Mouse (Mus musculus): ENCODE results near the gene Flt1. TPM values are rescaled to one million over a fixed set of nuclear protein-coding genes. Genes with fewer than 3 reads are reported as not detected.

Flt1 gene
- polyA plus RNA-seq, 1 experiment from 2014 or later = 11.4 TPM

GRCm38 (mm10) chr5:147716697-147717217, 9.1 kb downstream of the Flt1 start:
- Histone ChIP-seq H3K27ac (replicated peaks; ENCODE audit: low read depth, low read length) (no peak overlapping the region), H3K4me2 (ENCODE audit: low read depth, severe bottlenecking) (no peak overlapping the region), H3K27me3 (ENCODE audit: control insufficient read depth, insufficient read depth, low read length) (peaks cover 18% of the 10 kb centered on the region), H3K4me1 (ENCODE audit: control insufficient read depth, insufficient read depth, low read length) (no peaks in the 10 kb centered on the region), H3K9ac (ENCODE audit: low read length) (no peak overlapping the region), H3K9me3 (ENCODE audit: control insufficient read depth, low read length) (no peaks in the 10 kb centered on the region), H3K36me3 (ENCODE audit: control insufficient read depth, insufficient read depth, low read length) (no peaks in the 10 kb centered on the region), H3K4me3 (ENCODE audit: low read depth, low read length) (no peak overlapping the region)
- ATAC-seq (ENCODE audit: insufficient number of reproducible peaks, low FRiP score, low TSS enrichment, low read depth) = no peak
- WGBS = 72% methylated on average over 15 of the region's 15 CpGs
- no peak for DNase-seq (ENCODE audit: low spot score)

GRCm38 (mm10) chr5:147716276-147716675, 9.5 kb downstream of the Flt1 start:
- no peaks in the 10 kb centered on the region for H3K9me3 ChIP-seq (ENCODE audit: control insufficient read depth, low read length)
- no peaks in the 10 kb centered on the region for H3K36me3 ChIP-seq (ENCODE audit: control insufficient read depth, insufficient read depth, low read length)
- no peak overlapping the region for H3K9ac ChIP-seq (ENCODE audit: low read length)
- no peak overlapping the region for H3K4me2 ChIP-seq (ENCODE audit: low read depth, severe bottlenecking)
- no peak for DNase-seq (ENCODE audit: low spot score)
- 75% methylated on average over 9 of the region's 9 CpGs for WGBS
- ATAC-seq (ENCODE audit: insufficient number of reproducible peaks, low FRiP score, low TSS enrichment, low read depth) = no peak
- no peaks in the 10 kb centered on the region for H3K4me1 ChIP-seq (ENCODE audit: control insufficient read depth, insufficient read depth, low read length)
- no peak overlapping the region for H3K4me3 ChIP-seq (ENCODE audit: low read depth, low read length)
- H3K27ac ChIP-seq (replicated peaks; ENCODE audit: low read depth, low read length) = no peak overlapping the region
- H3K27me3 ChIP-seq (ENCODE audit: control insufficient read depth, insufficient read depth, low read length) = peaks cover 14% of the 10 kb centered on the region

- Histone ChIP-seq H3K27me3 (ENCODE audit: control insufficient read depth, insufficient read depth, low read length) (peaks cover 6% of the 10 kb centered on the region; the same call in 1 of the 2 replicates), H3K9ac (ENCODE audit: low read length) (no peak overlapping the region), H3K4me1 (ENCODE audit: control insufficient read depth, insufficient read depth, low read length) (no peaks in the 10 kb centered on the region), H3K4me2 (ENCODE audit: low read depth, severe bottlenecking) (no peak overlapping the region), H3K9me3 (ENCODE audit: control insufficient read depth, low read length) (no peaks in the 10 kb centered on the region), H3K36me3 (ENCODE audit: control insufficient read depth, insufficient read depth, low read length) (no peaks in the 10 kb centered on the region), H3K27ac (replicated peaks; ENCODE audit: low read depth, low read length) (no peak overlapping the region), H3K4me3 (ENCODE audit: low read depth, low read length) (no peak overlapping the region)
- ATAC-seq (ENCODE audit: insufficient number of reproducible peaks, low FRiP score, low TSS enrichment, low read depth) (no peak), DNase-seq (ENCODE audit: low spot score) (no peak)
- 90% methylated on average over 13 of the region's 13 CpGs for WGBS
Measured at GRCm38 (mm10) chr5:147715391-147715790, 10.4 kb downstream of the Flt1 start.

- H3K4me3 ChIP-seq (ENCODE audit: low read depth, low read length) = no peak overlapping the region
- 36% methylated on average over 4 of the region's 4 CpGs for WGBS
- DNase-seq (ENCODE audit: low spot score) (no peak), ATAC-seq (ENCODE audit: insufficient number of reproducible peaks, low FRiP score, low TSS enrichment, low read depth) (no peak)
- H3K27me3 ChIP-seq (ENCODE audit: control insufficient read depth, insufficient read depth, low read length) = no peaks in the 10 kb centered on the region
- no peaks in the 10 kb centered on the region for H3K4me1 ChIP-seq (ENCODE audit: control insufficient read depth, insufficient read depth, low read length)
- no peak overlapping the region for H3K4me2 ChIP-seq (ENCODE audit: low read depth, severe bottlenecking)
- no peaks in the 10 kb centered on the region for H3K36me3 ChIP-seq (ENCODE audit: control insufficient read depth, insufficient read depth, low read length)
- no peak overlapping the region for H3K9ac ChIP-seq (ENCODE audit: low read length)
- H3K27ac ChIP-seq (replicated peaks; ENCODE audit: low read depth, low read length) = no peak overlapping the region
- H3K9me3 ChIP-seq (ENCODE audit: control insufficient read depth, low read length) = no peaks in the 10 kb centered on the region
Measured at GRCm38 (mm10) chr5:147708500-147708899, 17.3 kb downstream of the Flt1 start.

GRCm38 (mm10) chr5:147707479-147707878, 18.3 kb downstream of the Flt1 start:
- ATAC-seq (ENCODE audit: insufficient number of reproducible peaks, low FRiP score, low TSS enrichment, low read depth) (no peak), DNase-seq (ENCODE audit: low spot score) (no peak)
- Histone ChIP-seq H3K36me3 (ENCODE audit: control insufficient read depth, insufficient read depth, low read length) (no peaks in the 10 kb centered on the region), H3K4me1 (ENCODE audit: control insufficient read depth, insufficient read depth, low read length) (no peaks in the 10 kb centered on the region), H3K27ac (replicated peaks; ENCODE audit: low read depth, low read length) (no peak overlapping the region), H3K27me3 (ENCODE audit: control insufficient read depth, insufficient read depth, low read length) (no peaks in the 10 kb centered on the region), H3K4me2 (ENCODE audit: low read depth, severe bottlenecking) (no peak overlapping the region), H3K9me3 (ENCODE audit: control insufficient read depth, low read length) (no peaks in the 10 kb centered on the region), H3K9ac (ENCODE audit: low read length) (no peak overlapping the region), H3K4me3 (ENCODE audit: low read depth, low read length) (no peak overlapping the region)
- WGBS = 39% methylated on average over 4 of the region's 4 CpGs

GRCm38 (mm10) chr5:147704890-147705289, 20.9 kb downstream of the Flt1 start:
- Histone ChIP-seq H3K9me3 (ENCODE audit: control insufficient read depth, low read length) (no peaks in the 10 kb centered on the region), H3K9ac (ENCODE audit: low read length) (no peak overlapping the region), H3K4me3 (ENCODE audit: low read depth, low read length) (no peak overlapping the region), H3K36me3 (ENCODE audit: control insufficient read depth, insufficient read depth, low read length) (no peaks in the 10 kb centered on the region), H3K27ac (replicated peaks; ENCODE audit: low read depth, low read length) (no peak overlapping the region), H3K27me3 (ENCODE audit: control insufficient read depth, insufficient read depth, low read length) (no peaks in the 10 kb centered on the region), H3K4me1 (ENCODE audit: control insufficient read depth, insufficient read depth, low read length) (no peaks in the 10 kb centered on the region), H3K4me2 (ENCODE audit: low read depth, severe bottlenecking) (no peak overlapping the region)
- 39% methylated on average over 4 of the region's 4 CpGs for WGBS
- DNase-seq (ENCODE audit: low spot score) (no peak), ATAC-seq (ENCODE audit: insufficient number of reproducible peaks, low FRiP score, low TSS enrichment, low read depth) (no peak)

GRCm38 (mm10) chr5:147702423-147702822, 23.4 kb downstream of the Flt1 start:
- H3K27me3 ChIP-seq (ENCODE audit: control insufficient read depth, insufficient read depth, low read length) = no peaks in the 10 kb centered on the region; the same call in 1 of the 2 replicates
- DNase-seq (ENCODE audit: low spot score) = no peak
- H3K9ac ChIP-seq (ENCODE audit: low read length) = no peak overlapping the region
- ATAC-seq (ENCODE audit: insufficient number of reproducible peaks, low FRiP score, low TSS enrichment, low read depth) = no peak
- no peak overlapping the region for H3K4me2 ChIP-seq (ENCODE audit: low read depth, severe bottlenecking)
- H3K4me1 ChIP-seq (ENCODE audit: control insufficient read depth, insufficient read depth, low read length) = no peaks in the 10 kb centered on the region
- no peaks in the 10 kb centered on the region for H3K9me3 ChIP-seq (ENCODE audit: control insufficient read depth, low read length)
- 83% methylated on average over 5 of the region's 5 CpGs for WGBS
- H3K36me3 ChIP-seq (ENCODE audit: control insufficient read depth, insufficient read depth, low read length) = no peaks in the 10 kb centered on the region
- H3K4me3 ChIP-seq (ENCODE audit: low read depth, low read length) = no peak overlapping the region
- no peak overlapping the region for H3K27ac ChIP-seq (replicated peaks; ENCODE audit: low read depth, low read length)

- no peak overlapping the region for H3K4me2 ChIP-seq (ENCODE audit: low read depth, severe bottlenecking)
- no peaks in the 10 kb centered on the region for H3K36me3 ChIP-seq (ENCODE audit: control insufficient read depth, insufficient read depth, low read length)
- no peaks in the 10 kb centered on the region for H3K4me1 ChIP-seq (ENCODE audit: control insufficient read depth, insufficient read depth, low read length)
- H3K4me3 ChIP-seq (ENCODE audit: low read depth, low read length) = no peak overlapping the region
- no peaks in the 10 kb centered on the region for H3K9me3 ChIP-seq (ENCODE audit: control insufficient read depth, low read length)
- H3K9ac ChIP-seq (ENCODE audit: low read length) = no peak overlapping the region
- DNase-seq (ENCODE audit: low spot score) (no peak), ATAC-seq (ENCODE audit: insufficient number of reproducible peaks, low FRiP score, low TSS enrichment, low read depth) (no peak)
- no peaks in the 10 kb centered on the region; the same call in 1 of the 2 replicates for H3K27me3 ChIP-seq (ENCODE audit: control insufficient read depth, insufficient read depth, low read length)
- WGBS = 96% methylated on average over 3 of the region's 3 CpGs
- no peak overlapping the region for H3K27ac ChIP-seq (replicated peaks; ENCODE audit: low read depth, low read length)
Measured at GRCm38 (mm10) chr5:147701024-147701423, 24.8 kb downstream of the Flt1 start.

- Histone ChIP-seq H3K27ac (replicated peaks; ENCODE audit: low read depth, low read length) (no peak overlapping the region), H3K9ac (ENCODE audit: low read length) (no peak overlapping the region), H3K4me3 (ENCODE audit: low read depth, low read length) (no peak overlapping the region), H3K4me2 (ENCODE audit: low read depth, severe bottlenecking) (no peak overlapping the region), H3K4me1 (ENCODE audit: control insufficient read depth, insufficient read depth, low read length) (no peaks in the 10 kb centered on the region), H3K27me3 (ENCODE audit: control insufficient read depth, insufficient read depth, low read length) (no peaks in the 10 kb centered on the region; the same call in 1 of the 2 replicates), H3K9me3 (ENCODE audit: control insufficient read depth, low read length) (no peaks in the 10 kb centered on the region), H3K36me3 (ENCODE audit: control insufficient read depth, insufficient read depth, low read length) (no peaks in the 10 kb centered on the region)
- ATAC-seq (ENCODE audit: insufficient number of reproducible peaks, low FRiP score, low TSS enrichment, low read depth) = no peak
- 49% methylated on average over 13 of the region's 13 CpGs for WGBS
- no peak for DNase-seq (ENCODE audit: low spot score)
Measured at GRCm38 (mm10) chr5:147698044-147698443, 27.8 kb downstream of the Flt1 start.

All from limb, embryonic 11.5 days (tissue).